ENCODE assay signal across 8 mouse cellular contexts in genomic region chr10:81182336-81183333, GRCm38 (mm10). TPM values are rescaled to one million over a fixed set of nuclear protein-coding genes. Genes with fewer than 3 reads are reported as not detected.
DNase-seq lines count a peak whose midpoint lies in the region; ATAC-seq lines count a peak whose summit lies in the region.

Dapk3 (plus strand) TSS chr10:81183005.

- peak; percentile 99 for DNase-seq in MEL-GATA-1-ER (ENCODE audit: extremely low read depth, low read depth)
- peak; percentile 96 for DNase-seq in cerebellum, adult 8-10 months
- peak; percentile 100 for DNase-seq in forelimb bud, embryonic 11.5 days (ENCODE audit: low read depth, low spot score)
- DNase-seq in layer of hippocampus, adult 9-10 months (ENCODE audit: low spot score), result peak; percentile 97
- DNase-seq in ovary, postnatal 10 days (ENCODE audit: low spot score), result peak; percentile 91
- DNase-seq in thymus, postnatal 10 days (ENCODE audit: low spot score in 2 of 2), result peak; percentile 93 to 94

- H3K36me3 ChIP-seq in lung, embryonic 16.5 days (ENCODE audit: control insufficient read depth, insufficient read depth, low read length), result peaks cover 59% of the 10 kb centered on the region

- H3K4me3 ChIP-seq in lung, embryonic 16.5 days (ENCODE audit: low read length), result peak within 1 kb of the TSS; percentile 69

- no peaks in the 10 kb centered on the region for H3K27me3 ChIP-seq in lung, embryonic 16.5 days (ENCODE audit: control insufficient read depth, insufficient read depth, low read depth, low read length)

- H3K9me3 ChIP-seq in lung, embryonic 16.5 days (ENCODE audit: control insufficient read depth, low read length), result no peaks in the 10 kb centered on the region

- peak within 1 kb of the TSS; percentile 78 for H3K9ac ChIP-seq in lung, embryonic 16.5 days (ENCODE audit: low read length)

- 4% methylated on average over 53 of the region's 53 CpGs for WGBS in lung, embryonic 16.5 days

- peak within 1 kb of the TSS; percentile 60 for H3K4me2 ChIP-seq in lung, embryonic 16.5 days (ENCODE audit: low read depth, low read length)

- peak; percentile 87 to 91 for ATAC-seq in hematopoietic stem cell, adult 5-6 weeks (replicated peaks in 1 of 2; ENCODE audit: insufficient read depth in 1 of 2, low FRiP score in 2 of 2, low TSS enrichment in 1 of 2, low read depth in 1 of 2, poor library complexity in 2 of 2, severe bottlenecking in 2 of 2)
- peak; percentile 94 for ATAC-seq in lung, embryonic 16.5 days (ENCODE audit: low read depth)

- peak within 1 kb of the TSS; percentile 93 for H3K27ac ChIP-seq in lung, embryonic 16.5 days (ENCODE audit: low read length)

- peaks cover 37% of the 10 kb centered on the region for H3K4me1 ChIP-seq in lung, embryonic 16.5 days (replicated peaks; ENCODE audit: control insufficient read depth, insufficient read depth, low read length)

RNA-seq across cellular contexts. Expression of gene Dapk3, which starts in this region (rescaled TPM):
- 29.9 and 30.6 TPM in 2 replicates for total RNA-seq in hematopoietic stem cell, adult 5-6 weeks (2017)
- polyA plus RNA-seq in lung, embryonic 16.5 days (2015; fragmentation: Nextera tagmentation; extraction: Ambion mirVana), result 37.5 and 40.5 TPM in 2 replicates

Comparison
In these comparisons a context has a peak if more than half of its experiments do, and no peak if none do; other contexts are left out.
1. Peak in every context shown above with its lines: DNase-seq, ATAC-seq, H3K4me3 ChIP-seq and H3K27ac ChIP-seq.